Mouse (Mus musculus) heart, adult 2 months (tissue): ENCODE measurements at regions not wholly inside any gene's neighbourhood (a gene's known extent, or its start where the extent isn't known, plus 50 kb on each side); places are given as distances from the start of the nearest gene placed in this dataset.
A peak's percentile ranks its signal among the peaks of the same experiment; 100 is the strongest.

Source experiments
- DNase-seq, 2 experiments: peaks; one replicate each; pipeline ENCODE4 v3.0.0; 2021
- H3K27ac ChIP-seq: fragments of 200-600 bp; 2 replicates; pipeline ENCODE4 v1.8.1; 2022
- H3K27me3 ChIP-seq: fragments of 200-500 bp; 2 replicates; pipeline ENCODE4 v1.6.1; 2012; ENCODE audit warnings: mild to moderate bottlenecking, low read length, inconsistent platforms, mixed read lengths; ENCODE audit not compliant: control insufficient read depth, insufficient read depth
- H3K36me3 ChIP-seq: fragments of 200-500 bp; 2 replicates; pipeline ENCODE4 v1.6.1; 2012; ENCODE audit warnings: low read length, inconsistent platforms; ENCODE audit not compliant: control insufficient read depth, insufficient read depth
- H3K4me1 ChIP-seq: fragments of 200-500 bp; 2 replicates; pipeline ENCODE4 v1.6.1; 2011; ENCODE audit warnings: low read length; ENCODE audit not compliant: control insufficient read depth, insufficient read depth
- H3K4me3 ChIP-seq: fragments of 200-600 bp; 2 replicates; pipeline ENCODE4 v1.8.1; 2022
- H3K79me2 ChIP-seq: fragments of 200-500 bp; replicated peaks from 2 replicates; pipeline ENCODE4 v1.6.1; 2012; ENCODE audit warnings: mild to moderate bottlenecking, inconsistent platforms, low read length, moderate library complexity, mixed read lengths; ENCODE audit not compliant: control insufficient read depth, insufficient read depth
- H3K9ac ChIP-seq: fragments of 200-500 bp; 2 replicates; pipeline ENCODE4 v1.6.1; 2012; ENCODE audit warnings: low read depth, mild to moderate bottlenecking, control low read depth, inconsistent platforms, low read length, mixed read lengths
- CTCF ChIP-seq: fragments of 200-600 bp; IDR thresholded peaks from 2 replicates; pipeline ENCODE4 v1.8.1; 2022; ENCODE audit warnings: antibody characterized with exemption, mild to moderate bottlenecking, moderate library complexity
- EP300 ChIP-seq: fragments of 200-500 bp; IDR thresholded peaks from 2 replicates; pipeline ENCODE4 v1.6.1; 2011; ENCODE audit warnings: low read depth, low read length, control low read depth; ENCODE audit not compliant: insufficient read depth
- POLR2A ChIP-seq: fragments of 200-500 bp; IDR thresholded peaks from 2 replicates; pipeline ENCODE4 v1.6.1; 2011; ENCODE audit warnings: mild to moderate bottlenecking, low read depth, low read length, control low read depth; ENCODE audit not compliant: insufficient read depth
- WGBS: fragments of 180-500 bp; shearing (Covaris S2); methylation state at CpG from one replicate; pipeline ENCODE4 v1.1.7; 2018; 5-methylcytosine and 5-hydroxymethylcytosine counted together
- intact Hi-C: fragments of 180-260 bp; cut with DNase I; formaldehyde crosslinking; loops from one replicate; pipeline ENCODE4 v1.15.1; 2025

- intact Hi-C loops = loop anchor here (10.0 kb wide), 2 partner anchors 124 to 586 kb away; no protein-coding TSS in a partner anchor
- no peak overlapping the region for H3K4me3 ChIP-seq
- peaks cover 3% of the 10 kb centered on the region; the same call in 1 of the 2 replicates for H3K36me3 ChIP-seq
- H3K27me3 ChIP-seq = no peaks in the 10 kb centered on the region
- TF ChIP-seq EP300 (no peak), POLR2A (no peak), CTCF (no peak)
- no peak for DNase-seq
- no peak overlapping the region for H3K9ac ChIP-seq
- H3K4me1 ChIP-seq = peaks cover 2% of the 10 kb centered on the region; the same call in 1 of the 2 replicates
- no peaks in the 10 kb centered on the region for H3K79me2 ChIP-seq
- H3K27ac ChIP-seq = no peak overlapping the region
These were observed 434.5 kb upstream of the Mef2c start for GRCm38 (mm10) chr13:83069293-83069692.

GRCm38 (mm10) chr13:83072073-83072472 lies 431.8 kb upstream of the Mef2c start:
- H3K4me3 ChIP-seq = no peak overlapping the region
- TF ChIP-seq CTCF (no peak), POLR2A (no peak), EP300 (no peak)
- H3K9ac ChIP-seq = no peak overlapping the region
- no peak overlapping the region for H3K27ac ChIP-seq
- intact Hi-C loops = no loop called here
- WGBS = 13% methylated on average over 3 of the region's 3 CpGs
- H3K4me1 ChIP-seq = peaks cover 2% of the 10 kb centered on the region; the same call in 1 of the 2 replicates
- no peak for DNase-seq
- H3K36me3 ChIP-seq = no peaks in the 10 kb centered on the region
- H3K79me2 ChIP-seq = no peaks in the 10 kb centered on the region
- H3K27me3 ChIP-seq = no peaks in the 10 kb centered on the region

GRCm38 (mm10) chr13:83074219-83074965 lies 429.4 kb upstream of the Mef2c start:
- Histone ChIP-seq H3K36me3 (no peaks in the 10 kb centered on the region), H3K4me3 (no peak overlapping the region), H3K27me3 (no peaks in the 10 kb centered on the region), H3K9ac (no peak overlapping the region), H3K4me1 (peaks cover 2% of the 10 kb centered on the region; the same call in 1 of the 2 replicates), H3K27ac (no peak overlapping the region), H3K79me2 (no peaks in the 10 kb centered on the region)
- 84% methylated on average over 6 of the region's 6 CpGs for WGBS
- DNase-seq = no peak
- intact Hi-C loops = no loop called here
- TF ChIP-seq EP300 (no peak), POLR2A (no peak), CTCF (no peak)

GRCm38 (mm10) chr13:83075320-83075877 lies 428.4 kb upstream of the Mef2c start:
- intact Hi-C loops = no loop called here
- Histone ChIP-seq H3K9ac (no peak overlapping the region), H3K4me3 (no peak overlapping the region), H3K27me3 (no peaks in the 10 kb centered on the region), H3K79me2 (no peaks in the 10 kb centered on the region), H3K27ac (no peak overlapping the region), H3K4me1 (peaks cover 2% of the 10 kb centered on the region; the same call in 1 of the 2 replicates), H3K36me3 (no peaks in the 10 kb centered on the region)
- 63% methylated on average over 7 of the region's 7 CpGs for WGBS
- TF ChIP-seq CTCF = 0 out of 2 replicates have a peak, but pooled peaks have one; percentile 10
- no peak for TF ChIP-seq EP300
- no peak for TF ChIP-seq POLR2A
- DNase-seq = no peak

GRCm38 (mm10) chr13:83076611-83077010 lies 427.2 kb upstream of the Mef2c start:
- H3K79me2 ChIP-seq = no peaks in the 10 kb centered on the region
- H3K4me3 ChIP-seq = no peak overlapping the region
- DNase-seq = no peak
- H3K9ac ChIP-seq = no peak overlapping the region
- TF ChIP-seq CTCF = peak; percentile 26
- TF ChIP-seq POLR2A = no peak
- TF ChIP-seq EP300 = no peak
- peaks cover 2% of the 10 kb centered on the region; the same call in 1 of the 2 replicates for H3K4me1 ChIP-seq
- WGBS = 52% methylated on average over 2 of the region's 2 CpGs
- no peaks in the 10 kb centered on the region for H3K27me3 ChIP-seq
- H3K36me3 ChIP-seq = no peaks in the 10 kb centered on the region
- intact Hi-C loops = no loop called here
- H3K27ac ChIP-seq = no peak overlapping the region; the same call in 1 of the 2 replicates

GRCm38 (mm10) chr13:83077085-83077484 lies 426.7 kb upstream of the Mef2c start:
- Histone ChIP-seq H3K27me3 (no peaks in the 10 kb centered on the region), H3K9ac (no peak overlapping the region), H3K4me1 (peaks cover 2% of the 10 kb centered on the region; the same call in 1 of the 2 replicates), H3K27ac (no peak overlapping the region; the same call in 1 of the 2 replicates), H3K4me3 (no peak overlapping the region), H3K36me3 (no peaks in the 10 kb centered on the region), H3K79me2 (no peaks in the 10 kb centered on the region)
- TF ChIP-seq POLR2A = no peak
- TF ChIP-seq EP300 = no peak
- no peak for TF ChIP-seq CTCF
- no peak for DNase-seq
- intact Hi-C loops = no loop called here
- 76% methylated on average over 1 of the region's 1 CpGs for WGBS
